Mouse (Mus musculus) lung, postnatal 0 days (tissue): ENCODE data around the gene Treml1.

Source experiments
- CTCF ChIP-seq: IDR thresholded peaks from 2 replicates; pipeline ENCODE4 v1.5.1; 2016; ENCODE audit warnings: antibody characterized with exemption, mild to moderate bottlenecking
- EP300 ChIP-seq: IDR thresholded peaks from 2 replicates; pipeline ENCODE4 v1.6.1; 2016; ENCODE audit warnings: antibody characterized with exemption, mild to moderate bottlenecking, control low read depth

- TF ChIP-seq EP300, result no peak
- no peak for TF ChIP-seq CTCF
These were observed 2.6 kb downstream of the Treml1 start for GRCm38 (mm10) chr17:48362346-48362745.
